Comparison of ENCODE assay signal across 11 mouse cellular contexts in genomic region chr14:76951450-76951849, GRCm38 (mm10).
DNase-seq lines count a peak whose midpoint lies in the region; ATAC-seq lines count a peak whose summit lies in the region.
"Had no signal": no experiment of that assay in that cellular context is flagged by ENCODE, and none has a peak within 500 bp of the region (broad histone marks: within the 10 kb centered on the region; RNA-seq: fewer than 3 reads in every experiment).

No protein-coding gene starts in this region.

- ATAC-seq in kidney, embryonic 15.5 days (replicated peaks; ENCODE audit: low FRiP score), result no peak

- H3K27me3 ChIP-seq in kidney, embryonic 15.5 days, result no peaks in the 10 kb centered on the region
- H3K27me3 ChIP-seq: embryonic facial prominence, embryonic 13.5 days; liver, embryonic 13.5 days had no signal

- peaks cover 22% of the 10 kb centered on the region for H3K4me1 ChIP-seq in kidney, embryonic 15.5 days
- H3K4me1 ChIP-seq: liver, embryonic 13.5 days had no signal

- no peak overlapping the region for H3K27ac ChIP-seq in kidney, embryonic 15.5 days
- H3K27ac ChIP-seq: embryonic facial prominence, embryonic 13.5 days; liver, embryonic 13.5 days had no signal

- no peak overlapping the region for H3K9ac ChIP-seq in kidney, embryonic 15.5 days
- H3K9ac ChIP-seq: embryonic facial prominence, embryonic 13.5 days; liver, embryonic 13.5 days had no signal

- no peaks in the 10 kb centered on the region for H3K9me3 ChIP-seq in kidney, embryonic 15.5 days (replicated peaks)
- H3K9me3 ChIP-seq: embryonic facial prominence, embryonic 13.5 days; liver, embryonic 13.5 days had no signal

- peak; percentile 23 for DNase-seq in kidney, adult 11 months
- DNase-seq in adrenal gland, adult 8-10 months, result peak; percentile 91
- DNase-seq in gastrocnemius, postnatal 25 days, result peak; percentile 65
- peak; percentile 47 to 89 for DNase-seq in left cerebral cortex, postnatal 25 days (ENCODE audit: low spot score in 2 of 2)
- peak; percentile 80 for DNase-seq in telencephalon, adult 2 months (ENCODE audit: low read depth, low spot score)
- DNase-seq in embryo, embryonic 10 days (ENCODE audit: low spot score), result no peak
- DNase-seq in urinary bladder, adult 2 months (ENCODE audit: low spot score), result no peak
- DNase-seq: liver, embryonic 13.5 days had no signal

- no peak overlapping the region for H3K4me3 ChIP-seq in kidney, embryonic 15.5 days (replicated peaks)
- H3K4me3 ChIP-seq: embryonic facial prominence, embryonic 13.5 days; liver, embryonic 13.5 days had no signal

- 67% methylated on average over 4 of the region's 4 CpGs for WGBS in kidney, embryonic 15.5 days

- intact Hi-C loops in left cerebral cortex, postnatal 25 days (cut with DNase I), result loop anchor here (5.0 kb wide), 1 partner anchor 189 kb away; no protein-coding TSS in a partner anchor

- no peak overlapping the region for H3K4me2 ChIP-seq in kidney, embryonic 15.5 days
- H3K4me2 ChIP-seq: embryonic facial prominence, embryonic 13.5 days; liver, embryonic 13.5 days had no signal

- H3K36me3 ChIP-seq in kidney, embryonic 15.5 days, result no peaks in the 10 kb centered on the region
- H3K36me3 ChIP-seq: embryonic facial prominence, embryonic 13.5 days; G1E; liver, embryonic 13.5 days had no signal

Comparison
In these comparisons a context has a peak if more than half of its experiments do, and no peak if none do; other contexts are left out.
1. DNase-seq: peak in kidney, adult 11 months (single experiment), adrenal gland, adult 8-10 months (single experiment), gastrocnemius, postnatal 25 days (single experiment), left cerebral cortex, postnatal 25 days (2 of 2) and telencephalon, adult 2 months (single experiment); none in embryo, embryonic 10 days (single experiment) and urinary bladder, adult 2 months (single experiment).